Mouse (Mus musculus) embryonic facial prominence, embryonic 13.5 days (tissue): ENCODE data around the gene Dnah17. TPM values are rescaled to one million over a fixed set of nuclear protein-coding genes. Genes with fewer than 3 reads are reported as not detected.
A peak's percentile ranks its signal among the peaks of the same experiment; 100 is the strongest.

Experiments
- ATAC-seq: fragments of 200-750 bp; cut with Nextera tagmentation; 2 replicates; pipeline ENCODE4 v1.8.0; 2017; ENCODE audit warnings: low read depth; ENCODE audit not compliant: insufficient number of reproducible peaks, insufficient read depth, low FRiP score, low TSS enrichment
- H3K27ac ChIP-seq: fragments of 300-500 bp; sonication (generic); 2 replicates; pipeline ENCODE4 v1.5.1; 2015; ENCODE audit warnings: moderate library complexity, mild to moderate bottlenecking, inconsistent platforms
- H3K27me3 ChIP-seq: fragments of 300-500 bp; sonication (generic); 2 replicates; pipeline ENCODE4 v1.6.1; 2015; ENCODE audit warnings: mild to moderate bottlenecking, inconsistent platforms
- H3K36me3 ChIP-seq: fragments of 300-500 bp; sonication (generic); 2 replicates; pipeline ENCODE4 v1.6.1; 2015; ENCODE audit warnings: mild to moderate bottlenecking, inconsistent platforms
- H3K4me1 ChIP-seq: fragments of 300-500 bp; sonication (generic); 2 replicates; pipeline ENCODE4 v1.6.1; 2015; ENCODE audit warnings: inconsistent platforms
- H3K4me2 ChIP-seq: fragments of 300-500 bp; sonication (generic); 2 replicates; pipeline ENCODE4 v1.6.1; 2015; ENCODE audit warnings: moderate library complexity, mild to moderate bottlenecking, inconsistent platforms
- H3K4me3 ChIP-seq: fragments of 300-500 bp; sonication (generic); 2 replicates; pipeline ENCODE4 v1.5.1; 2015; ENCODE audit warnings: mild to moderate bottlenecking, inconsistent platforms
- H3K9ac ChIP-seq: fragments of 300-500 bp; sonication (generic); 2 replicates; pipeline ENCODE4 v1.6.1; 2015; ENCODE audit warnings: mild to moderate bottlenecking, inconsistent platforms
- H3K9me3 ChIP-seq: fragments of 300-500 bp; sonication (generic); 2 replicates; pipeline ENCODE4 v1.6.1; 2016; ENCODE audit warnings: inconsistent platforms
- WGBS: fragments of 180-500 bp; shearing (Covaris S2); methylation state at CpG from one replicate; pipeline ENCODE4 v1.1.7; 2015; ENCODE audit warnings: mixed read lengths; 5-methylcytosine and 5-hydroxymethylcytosine counted together
- microRNA-seq: library from miRNA; unstranded; fragments of <30 nt; microRNA quantifications from one replicate; pipeline ENCODE4, GENCODE M21; 2016
- polyA plus RNA-seq: library from polyadenylated mRNA; unstranded; fragments of >200 nt; fragmentation: Nextera tagmentation; extraction: Ambion mirVana; gene quantifications from 2 replicates; pipeline ENCODE4 v1.2.1, GENCODE M21; 2015

Gene Dnah17
- polyA plus RNA-seq, 1 experiment from 2014 or later, result 0.20 TPM

GRCm38 (mm10) chr11:117977694-117978360 is 152.6 kb downstream of the Dnah17 start:
- Histone ChIP-seq H3K36me3 (no peaks in the 10 kb centered on the region), H3K27me3 (0 out of 2 replicates have a peak, but pooled peaks cover 5% of the 10 kb centered on the region), H3K9me3 (no peaks in the 10 kb centered on the region), H3K27ac (no peak overlapping the region), H3K4me3 (no peak overlapping the region), H3K9ac (no peak overlapping the region), H3K4me2 (no peak overlapping the region), H3K4me1 (peaks cover 38% of the 10 kb centered on the region)
- no peak for ATAC-seq
- WGBS, result 46% methylated on average over 5 of the region's 5 CpGs

- Histone ChIP-seq H3K4me2 (peak overlapping the region; percentile 17; the same call in 1 of the 2 replicates), H3K27me3 (0 out of 2 replicates have a peak, but pooled peaks cover 5% of the 10 kb centered on the region), H3K4me1 (peaks cover 38% of the 10 kb centered on the region), H3K4me3 (no peak overlapping the region), H3K27ac (peak overlapping the region; percentile 80), H3K9ac (peak overlapping the region; percentile 59), H3K9me3 (no peaks in the 10 kb centered on the region), H3K36me3 (no peaks in the 10 kb centered on the region)
- WGBS, result 4% methylated on average over 8 of the region's 8 CpGs
- ATAC-seq, result peak; percentile 62; the same call in 1 of the 2 replicates
Observed at GRCm38 (mm10) chr11:117976081-117976582, 154.3 kb downstream of the Dnah17 start.

- peak overlapping the region; percentile 59 for H3K9ac ChIP-seq
- 6% methylated on average over 18 of the region's 18 CpGs for WGBS
- H3K4me3 ChIP-seq, result no peak overlapping the region
- no peaks in the 10 kb centered on the region for H3K9me3 ChIP-seq
- no peaks in the 10 kb centered on the region for H3K36me3 ChIP-seq
- 0 out of 2 replicates have a peak, but pooled peaks cover 5% of the 10 kb centered on the region for H3K27me3 ChIP-seq
- peak; percentile 39; the same call in 1 of the 2 replicates for ATAC-seq
- H3K4me2 ChIP-seq, result peak overlapping the region; percentile 17
- H3K27ac ChIP-seq, result peak overlapping the region; percentile 80
- peaks cover 39% of the 10 kb centered on the region for H3K4me1 ChIP-seq
Observed at GRCm38 (mm10) chr11:117975211-117975967, 155.0 kb downstream of the Dnah17 start.

- peak overlapping the region; percentile 80; the same call in 1 of the 2 replicates for H3K27ac ChIP-seq
- H3K36me3 ChIP-seq, result no peaks in the 10 kb centered on the region
- no peaks in the 10 kb centered on the region for H3K9me3 ChIP-seq
- no peak overlapping the region for H3K9ac ChIP-seq
- no peak for ATAC-seq
- no peak overlapping the region for H3K4me3 ChIP-seq
- peaks cover 40% of the 10 kb centered on the region for H3K4me1 ChIP-seq
- no peak overlapping the region for H3K4me2 ChIP-seq
- 0 out of 2 replicates have a peak, but pooled peaks cover 5% of the 10 kb centered on the region for H3K27me3 ChIP-seq
- WGBS, result 31% methylated on average over 14 of the region's 14 CpGs
Observed at GRCm38 (mm10) chr11:117974327-117975125, 155.9 kb downstream of the Dnah17 start.

GRCm38 (mm10) chr11:117973569-117973968 is 156.9 kb downstream of the Dnah17 start:
- H3K27ac ChIP-seq, result no peak overlapping the region
- no peaks in the 10 kb centered on the region for H3K36me3 ChIP-seq
- WGBS, result 43% methylated on average over 5 of the region's 5 CpGs
- no peaks in the 10 kb centered on the region for H3K9me3 ChIP-seq
- H3K9ac ChIP-seq, result no peak overlapping the region
- no peak for ATAC-seq
- 0 out of 2 replicates have a peak, but pooled peaks cover 5% of the 10 kb centered on the region for H3K27me3 ChIP-seq
- no peak overlapping the region for H3K4me3 ChIP-seq
- H3K4me2 ChIP-seq, result no peak overlapping the region
- peaks cover 36% of the 10 kb centered on the region for H3K4me1 ChIP-seq

- Histone ChIP-seq H3K4me2 (no peak overlapping the region), H3K9ac (no peak overlapping the region), H3K27me3 (peaks cover 5% of the 10 kb centered on the region; the same call in 1 of the 2 replicates), H3K36me3 (no peaks in the 10 kb centered on the region), H3K9me3 (no peaks in the 10 kb centered on the region), H3K4me1 (peaks cover 40% of the 10 kb centered on the region), H3K4me3 (no peak overlapping the region), H3K27ac (no peak overlapping the region)
- ATAC-seq, result no peak
- 59% methylated on average over 11 of the region's 11 CpGs for WGBS
Observed at GRCm38 (mm10) chr11:117972656-117973558, 157.5 kb downstream of the Dnah17 start.

Small RNAs within 50 kb of the gene (microRNA-seq; reads per million reads assigned to microRNA genes)
- gene Mir6933, result not detected

Other genes with a start within 250 kb of the Dnah17 start
- 12.7 and 15.0 TPM in 2 replicates for gene Socs3, start 160.6 kb downstream of the Dnah17 start, polyA plus RNA-seq
- 37.4 and 39.5 TPM in 2 replicates for gene Pgs1, start 144.3 kb downstream of the Dnah17 start, polyA plus RNA-seq
- 15.8 and 16.1 TPM in 2 replicates for gene Cyth1, start 118.0 kb upstream of the Dnah17 start, polyA plus RNA-seq
- 22.8 and 24.0 TPM in 2 replicates for gene Usp36, start 159.6 kb upstream of the Dnah17 start, polyA plus RNA-seq
- gene Cep295nl, start 211.9 kb upstream of the Dnah17 start, polyA plus RNA-seq, result 0.58 and 0.74 TPM in 2 replicates
- 117 and 132 TPM in 2 replicates for gene Timp2, start 225.1 kb upstream of the Dnah17 start, polyA plus RNA-seq